Mouse (Mus musculus) ES-E14 (cell line): ENCODE data around the gene Rp9. TPM values are rescaled to one million over a fixed set of nuclear protein-coding genes. Genes with fewer than 3 reads are reported as not detected.

Experiments used
- DNase-seq: peaks from one replicate; pipeline ENCODE4 v3.0.0-alpha.2; 2013; ENCODE audit warnings: low read depth, low spot score
- H3K27ac ChIP-seq: 2 replicates; pipeline ENCODE4 v1.5.1; 2012; ENCODE audit warnings: low read depth, mild to moderate bottlenecking, low read length, moderate library complexity, mixed read lengths; ENCODE audit not compliant: poor library complexity, insufficient read depth, severe bottlenecking
- H3K36me3 ChIP-seq: 2 replicates; pipeline ENCODE4 v1.6.1; 2012; ENCODE audit warnings: mild to moderate bottlenecking, low read length, moderate library complexity, mixed read lengths; ENCODE audit not compliant: control insufficient read depth, poor library complexity, insufficient read depth, severe bottlenecking
- H3K4me1 ChIP-seq, 2 experiments: fragments of 150-350 bp in 1 of 2; sonication (generic) in 1 of 2; 2 replicates each; pipeline ENCODE4 v1.6.1; 2012; ENCODE audit warnings: low read length in 2 of 2, mild to moderate bottlenecking in 1 of 2, mixed read lengths in 1 of 2; ENCODE audit not compliant: control insufficient read depth in 2 of 2, insufficient read depth in 2 of 2, poor library complexity in 1 of 2
- H3K4me3 ChIP-seq, 2 experiments: fragments of 150-350 bp in 1 of 2; sonication (generic) in 1 of 2; 2 replicates each; pipeline ENCODE4 v1.5.1; 2012; ENCODE audit warnings: low read length in 2 of 2, low read depth in 1 of 2, mild to moderate bottlenecking in 1 of 2, mixed read lengths in 1 of 2; ENCODE audit not compliant: insufficient read depth in 1 of 2, poor library complexity in 1 of 2, severe bottlenecking in 1 of 2
- H3K9ac ChIP-seq: 2 replicates; pipeline ENCODE4 v1.6.1; 2012; ENCODE audit warnings: low read depth, mild to moderate bottlenecking, low read length, mixed read lengths; ENCODE audit not compliant: poor library complexity, insufficient read depth, severe bottlenecking
- H3K9me3 ChIP-seq: fragments of 150-350 bp; sonication (generic); 2 replicates; pipeline ENCODE4 v1.6.1; 2012; ENCODE audit warnings: low read depth, mild to moderate bottlenecking, low read length; ENCODE audit not compliant: control insufficient read depth, insufficient read depth
- CHD2 ChIP-seq: IDR thresholded peaks from 2 replicates; pipeline ENCODE4 v1.6.1; 2014; ENCODE audit warnings: mild to moderate bottlenecking, low read depth, low read length, inconsistent platforms
- HCFC1 ChIP-seq: IDR thresholded peaks from 2 replicates; pipeline ENCODE4 v1.6.1; 2012; ENCODE audit warnings: low read length, inconsistent platforms, borderline replicate concordance; ENCODE audit not compliant: insufficient read depth
- MAFK ChIP-seq: IDR thresholded peaks from 2 replicates; pipeline ENCODE4 v1.6.1; 2014; ENCODE audit warnings: mild to moderate bottlenecking, low read depth, low read length, inconsistent platforms; ENCODE audit not compliant: insufficient read depth
- ZC3H11A ChIP-seq: IDR thresholded peaks from 2 replicates; pipeline ENCODE4 v1.6.1; 2012; ENCODE audit warnings: low read depth, mild to moderate bottlenecking, inconsistent platforms, low read length, borderline replicate concordance
- ZNF384 ChIP-seq: IDR thresholded peaks from 2 replicates; pipeline ENCODE4 v1.6.1; 2012; ENCODE audit warnings: low read depth, low read length, inconsistent platforms
- in situ Hi-C, 2 experiments: fragments of 600-800 bp; cut with MboI; formaldehyde crosslinking; loops; one replicate each; pipeline ENCODE4 v1.15.1; 2025; ENCODE audit warnings: low sequenced_read_pairs in 2 of 2, inconsistent platforms in 1 of 2; ENCODE audit not compliant: unreplicated experiment in 2 of 2
- total RNA-seq: library from RNA; depleted of rRNA; stranded (reverse); fragments of 300-350 nt; gene quantifications from 2 replicates; pipeline ENCODE4 v1.2.3, GENCODE M21; 2012

Gene Rp9
- total RNA-seq, 1 experiment = 32.8 TPM

DNA sequence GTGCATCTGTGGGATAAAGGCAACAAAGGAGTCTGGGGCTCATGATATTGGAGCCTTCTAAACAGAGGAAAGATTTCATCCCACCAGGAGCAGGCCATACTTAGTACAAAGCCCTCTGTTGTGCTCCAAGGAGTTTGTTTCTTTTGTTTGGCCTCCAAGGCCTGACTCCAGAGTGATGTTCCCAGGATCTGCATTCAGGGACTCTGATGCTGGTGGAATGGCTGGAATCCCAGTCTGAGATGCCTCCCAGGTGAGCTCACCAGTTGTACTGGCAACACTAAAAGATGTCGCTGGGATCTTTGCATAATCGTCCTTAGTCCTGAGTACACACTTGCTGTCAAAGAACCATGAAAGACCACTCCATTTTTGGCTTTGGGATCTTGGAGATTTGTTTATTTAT, 35.4 kb downstream of the Rp9 start:
- Histone ChIP-seq H3K36me3 (no peaks in the 10 kb centered on the region), H3K9me3 (no peaks in the 10 kb centered on the region), H3K4me1 (no peaks in the 10 kb centered on the region; a peak in 1 of 4 replicates), H3K9ac (no peak overlapping the region), H3K4me3 (no peak overlapping the region), H3K27ac (no peak overlapping the region)
- in situ Hi-C loops = no loop called here
- TF ChIP-seq MAFK = no peak
- no peak for DNase-seq

- TF ChIP-seq HCFC1 (no peak), MAFK (no peak), ZNF384 (no peak), CHD2 (no peak), ZC3H11A (no peak)
- Histone ChIP-seq H3K27ac (no peak overlapping the region), H3K4me3 (no peak overlapping the region), H3K4me1 (no peaks in the 10 kb centered on the region; a peak in 1 of 4 replicates), H3K9ac (no peak overlapping the region), H3K9me3 (no peaks in the 10 kb centered on the region), H3K36me3 (no peaks in the 10 kb centered on the region)
- in situ Hi-C loops = no loop called here
- no peak for DNase-seq
These were observed 36.3 kb downstream of the Rp9 start for GRCm38 (mm10) chr9:22433221-22433620.

- no peaks in the 10 kb centered on the region for H3K9me3 ChIP-seq
- H3K36me3 ChIP-seq = no peaks in the 10 kb centered on the region
- DNase-seq = no peak
These were observed 39.2 kb downstream of the Rp9 start for GRCm38 (mm10) chr9:22430315-22430840.

GRCm38 (mm10) chr9:22429533-22430241, 39.9 kb downstream of the Rp9 start:
- Histone ChIP-seq H3K27ac (no peak overlapping the region), H3K4me3 (no peak overlapping the region), H3K9me3 (no peaks in the 10 kb centered on the region), H3K4me1 (no peaks in the 10 kb centered on the region; a peak in 1 of 4 replicates), H3K36me3 (no peaks in the 10 kb centered on the region), H3K9ac (no peak overlapping the region)
- no peak for TF ChIP-seq MAFK
- no peak for TF ChIP-seq HCFC1
- TF ChIP-seq CHD2 = no peak
- no peak for TF ChIP-seq ZNF384
- no peak for TF ChIP-seq ZC3H11A
- no peak for DNase-seq
- in situ Hi-C loops = no loop called here

More at GRCm38 (mm10) chr9:22430315-22430840, 39.2 kb downstream of the Rp9 start:
- in situ Hi-C loops = no loop called here
- TF ChIP-seq MAFK (no peak), CHD2 (no peak), ZNF384 (no peak), HCFC1 (no peak), ZC3H11A (no peak)
- Histone ChIP-seq H3K4me1 (no peaks in the 10 kb centered on the region; a peak in 1 of 4 replicates), H3K4me3 (no peak overlapping the region), H3K27ac (no peak overlapping the region), H3K9ac (no peak overlapping the region)
